Mouse (Mus musculus) stomach, postnatal 0 days (tissue): ENCODE measurements around the gene Rap1a.

Experiments used
- CTCF ChIP-seq: IDR thresholded peaks from 2 replicates; pipeline ENCODE4 v1.5.1; 2016; ENCODE audit warnings: antibody characterized with exemption, low read depth, mild to moderate bottlenecking, moderate library complexity
- EP300 ChIP-seq: optimal IDR thresholded peaks from 2 replicates; pipeline ENCODE3; 2016; ENCODE audit warnings: antibody characterized with exemption

- no peak for TF ChIP-seq CTCF
- TF ChIP-seq EP300, result no peak
Measured at GRCm38 (mm10) chr3:105831584-105831983, 30.4 kb upstream of the Rap1a start.
